Mouse (Mus musculus): ENCODE data around the gene Gkap1.

The Gkap1 gene

GRCm38 (mm10) chr13:58275599-58275998 lies at the start of gene Gkap1:
Gene Gkap1 (minus strand): TSS chr13:58275699.
- DNase-seq (ENCODE audit: low spot score): no peak

DNA sequence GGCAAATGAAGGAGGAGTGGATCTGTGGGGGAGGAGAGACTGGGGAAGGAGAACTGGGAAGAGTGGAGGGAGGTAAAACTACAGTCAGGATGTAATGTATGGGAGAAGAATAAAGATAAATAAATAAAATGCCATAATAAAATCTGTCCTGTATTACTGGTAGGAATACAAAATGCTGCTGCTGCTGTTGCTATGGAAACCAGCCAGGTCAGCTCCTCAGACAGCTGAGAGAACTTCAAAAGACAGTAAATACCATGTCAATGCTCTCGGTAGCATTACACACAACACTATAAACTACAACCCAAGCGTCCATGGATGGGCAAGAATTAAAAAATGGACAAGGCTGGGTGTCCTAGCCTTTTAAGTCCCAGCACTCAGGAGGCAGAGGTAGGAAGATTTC lies 42.3 kb upstream of the Gkap1 start:
- no peak for DNase-seq (ENCODE audit: low spot score)

DNA sequence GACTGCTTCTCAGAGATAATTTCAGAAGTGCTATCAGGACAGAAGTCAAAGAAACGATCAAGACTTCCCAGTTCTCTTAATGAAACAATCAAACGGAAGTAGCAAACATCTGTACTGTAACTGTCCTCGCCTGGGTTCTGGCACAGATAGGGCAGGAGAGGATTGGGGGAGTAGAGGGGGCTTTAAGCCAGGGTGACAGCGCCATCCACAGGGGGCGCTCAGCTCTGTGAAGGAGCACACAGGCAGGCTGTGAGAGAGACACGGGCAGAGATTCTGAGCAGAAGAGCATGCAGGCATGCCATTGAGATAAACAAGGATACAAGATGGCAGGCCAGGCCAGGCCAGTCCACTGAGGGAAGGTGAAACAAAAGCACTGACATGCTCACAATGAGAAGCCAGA lies 39.5 kb upstream of the Gkap1 start:
- no peak for DNase-seq (ENCODE audit: low spot score)

GRCm38 (mm10) chr13:58313758-58314157 lies 38.3 kb upstream of the Gkap1 start:
- DNase-seq (ENCODE audit: low spot score): no peak

GRCm38 (mm10) chr13:58311351-58311750 lies 35.9 kb upstream of the Gkap1 start:
- no peak for DNase-seq (ENCODE audit: low spot score)

- no peak for DNase-seq (ENCODE audit: low spot score)
These were observed 34.0 kb upstream of the Gkap1 start for GRCm38 (mm10) chr13:58309499-58309898.

- no peak for DNase-seq (ENCODE audit: low spot score)
These were observed 32.0 kb upstream of the Gkap1 start for GRCm38 (mm10) chr13:58307453-58307852.

DNA sequence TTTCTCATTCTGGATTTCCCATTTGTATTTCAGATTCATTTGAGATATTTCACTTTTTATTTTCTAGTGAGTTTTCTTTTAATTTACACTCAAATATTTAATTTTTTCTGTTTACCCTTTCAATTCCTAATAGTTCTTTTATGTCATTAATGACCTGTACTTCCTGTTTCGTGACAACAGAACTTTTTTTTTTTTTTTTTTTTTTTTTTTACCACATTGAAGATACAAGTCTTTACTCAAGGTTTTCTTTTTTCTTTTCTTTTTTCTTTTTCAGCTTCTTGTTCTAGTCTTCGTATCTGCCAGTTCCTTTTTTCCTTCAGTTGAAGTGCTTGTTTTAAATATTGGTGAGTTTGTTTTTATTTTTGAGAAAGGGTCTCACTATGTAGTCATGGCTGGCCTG lies 29.7 kb upstream of the Gkap1 start:
- DNase-seq (ENCODE audit: low spot score): no peak

GRCm38 (mm10) chr13:58302421-58303145 lies 27.1 kb upstream of the Gkap1 start:
- DNase-seq (ENCODE audit: low spot score): no peak

DNA sequence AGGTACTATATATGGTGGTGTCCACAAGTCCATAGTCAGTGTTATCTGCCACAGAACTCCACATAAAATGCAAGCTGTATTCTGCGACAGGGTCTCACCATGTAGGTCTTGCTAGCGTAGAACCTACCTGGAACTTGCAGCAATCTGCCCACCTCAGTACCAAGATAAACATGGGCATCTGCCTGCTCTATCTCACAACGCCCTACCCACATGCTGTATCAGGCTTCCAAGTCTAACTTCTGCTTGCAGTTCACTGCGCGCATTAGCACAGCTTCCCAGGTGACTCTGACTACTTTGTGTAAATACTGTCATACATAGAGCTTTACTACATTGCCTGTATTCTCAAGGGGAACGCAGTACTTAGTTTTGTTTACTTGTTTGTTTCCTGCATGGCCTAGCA lies 26.5 kb upstream of the Gkap1 start:
- DNase-seq (ENCODE audit: low spot score): no peak

DNA sequence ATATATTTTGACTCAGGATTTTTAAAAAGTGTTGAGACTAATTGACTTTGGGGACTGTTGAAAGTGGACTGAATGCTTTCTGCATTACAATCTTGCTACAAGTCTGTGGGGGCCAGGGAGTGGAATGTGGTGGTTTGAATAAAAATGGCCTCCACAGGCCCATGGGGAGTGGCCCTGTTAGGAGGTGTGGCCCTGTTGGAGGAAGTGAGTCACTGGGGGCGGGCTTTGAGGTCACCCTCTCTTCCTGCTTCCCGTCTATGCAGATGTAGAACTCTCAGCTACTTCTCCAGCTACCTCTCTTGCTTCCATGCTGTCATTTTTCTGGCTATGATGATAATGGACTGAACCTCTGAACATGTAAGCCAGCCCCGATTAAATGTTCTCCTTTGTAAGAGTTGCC lies 23.3 kb upstream of the Gkap1 start:
- no peak for DNase-seq (ENCODE audit: low spot score)

DNA sequence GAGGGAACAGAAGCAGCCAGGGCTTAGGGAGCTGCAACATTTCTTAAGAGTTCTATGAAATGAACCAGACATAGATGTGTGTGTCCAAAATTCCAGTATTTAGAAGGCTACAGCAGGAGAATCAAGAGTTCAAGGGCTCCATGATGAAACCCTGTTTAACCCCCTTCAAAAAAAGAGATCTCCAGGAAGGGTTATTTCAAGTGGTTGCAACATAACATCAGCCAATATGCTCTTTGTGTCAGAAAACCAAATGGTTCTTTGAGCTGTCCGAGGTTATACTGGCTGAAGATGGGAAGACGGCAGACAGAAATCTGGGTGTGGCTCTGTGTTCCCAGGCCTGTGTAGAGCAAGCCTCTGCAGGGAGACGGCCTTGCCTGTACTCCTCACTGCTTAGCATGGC lies 20.1 kb upstream of the Gkap1 start:
- DNase-seq (ENCODE audit: low spot score): no peak

GRCm38 (mm10) chr13:58292811-58293210 lies 17.3 kb upstream of the Gkap1 start:
- DNase-seq (ENCODE audit: low spot score): no peak

- no peak for DNase-seq (ENCODE audit: low spot score)
These were observed 13.8 kb upstream of the Gkap1 start for GRCm38 (mm10) chr13:58289308-58289707.

DNA sequence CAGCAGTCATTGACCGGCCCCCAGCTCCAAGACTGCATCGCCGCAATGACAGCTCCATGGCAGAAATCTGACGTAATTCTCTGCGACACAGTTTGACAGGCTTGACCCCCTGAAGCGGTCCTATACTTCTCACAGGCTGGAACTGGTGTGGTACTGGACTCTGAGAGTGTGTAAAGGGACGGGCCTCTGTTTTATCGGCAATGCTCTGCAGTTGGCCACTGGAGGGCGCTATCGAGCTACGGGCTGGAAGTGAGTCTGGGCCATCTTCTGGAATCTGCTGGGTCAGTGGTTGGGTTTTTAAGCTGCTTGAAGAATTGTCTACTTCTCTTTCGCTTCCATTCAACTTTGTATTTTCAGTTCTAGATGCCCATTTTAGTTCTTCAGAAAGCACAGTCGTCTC lies 12.3 kb upstream of the Gkap1 start:
- DNase-seq (ENCODE audit: low spot score): peak; percentile 67

- no peak for DNase-seq (ENCODE audit: low spot score)
These were observed 8.0 kb upstream of the Gkap1 start for GRCm38 (mm10) chr13:58283466-58283865.

DNA sequence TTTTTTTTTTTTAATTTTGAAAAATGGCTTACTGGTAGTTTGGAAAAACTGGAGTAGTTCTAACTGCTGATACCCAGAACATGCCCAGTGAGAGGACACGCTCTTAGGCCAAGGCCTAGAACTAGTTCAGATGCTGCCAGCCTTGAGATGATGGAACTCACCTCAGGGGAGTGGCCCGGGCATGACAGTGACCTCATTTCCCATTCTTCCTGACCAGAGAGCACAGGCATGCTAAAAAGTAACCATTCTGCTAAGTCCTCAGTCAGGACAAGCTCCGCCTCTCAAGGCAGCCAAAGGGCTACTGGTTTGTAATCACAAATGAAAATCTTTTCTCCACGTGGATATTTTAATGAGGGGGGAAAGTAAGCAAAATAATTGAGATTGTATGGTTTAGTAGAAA lies 6.4 kb upstream of the Gkap1 start:
- no peak for DNase-seq (ENCODE audit: low spot score)

DNA sequence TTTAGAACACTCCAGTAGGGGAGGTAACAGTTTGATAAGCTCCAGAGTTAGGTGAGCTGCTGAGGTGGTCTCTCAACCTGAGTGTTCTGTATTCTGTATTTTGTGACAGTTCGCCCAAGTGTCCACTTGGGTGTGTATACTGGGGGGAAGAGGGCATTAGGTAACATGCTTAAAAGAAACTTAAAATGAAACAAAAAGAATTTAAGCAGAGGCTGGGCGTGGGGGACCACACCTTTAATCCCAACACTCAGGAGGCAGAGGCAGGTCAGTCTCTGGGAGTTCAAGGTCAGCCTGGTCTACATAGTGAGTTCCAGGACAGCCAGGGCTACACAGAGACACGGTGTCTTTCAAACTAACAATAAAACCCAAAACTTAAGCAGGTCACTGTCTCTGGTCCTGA lies 5.0 kb upstream of the Gkap1 start:
- no peak for DNase-seq (ENCODE audit: low spot score)

DNA sequence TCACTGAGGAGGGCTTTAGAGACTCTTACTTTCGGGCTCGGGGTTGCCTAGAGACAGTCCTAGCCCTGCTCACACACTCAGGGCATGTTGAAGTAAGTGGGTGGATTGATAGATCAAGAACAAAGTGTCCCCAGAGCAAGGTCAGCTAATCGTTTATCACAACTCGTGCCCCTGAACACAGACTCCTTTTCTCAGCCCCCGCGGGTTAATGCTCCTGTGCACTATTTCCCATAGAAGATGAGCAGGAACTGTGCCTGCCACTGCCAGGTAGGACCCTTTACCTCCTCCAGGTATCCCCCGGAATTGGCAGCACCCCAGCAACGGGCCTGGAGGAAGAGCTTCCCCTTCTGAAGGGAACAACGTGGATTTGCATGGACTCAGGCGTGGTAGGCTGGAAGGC lies 757 bp upstream of the Gkap1 start:
- DNase-seq (ENCODE audit: low spot score): peak; percentile 80

DNA sequence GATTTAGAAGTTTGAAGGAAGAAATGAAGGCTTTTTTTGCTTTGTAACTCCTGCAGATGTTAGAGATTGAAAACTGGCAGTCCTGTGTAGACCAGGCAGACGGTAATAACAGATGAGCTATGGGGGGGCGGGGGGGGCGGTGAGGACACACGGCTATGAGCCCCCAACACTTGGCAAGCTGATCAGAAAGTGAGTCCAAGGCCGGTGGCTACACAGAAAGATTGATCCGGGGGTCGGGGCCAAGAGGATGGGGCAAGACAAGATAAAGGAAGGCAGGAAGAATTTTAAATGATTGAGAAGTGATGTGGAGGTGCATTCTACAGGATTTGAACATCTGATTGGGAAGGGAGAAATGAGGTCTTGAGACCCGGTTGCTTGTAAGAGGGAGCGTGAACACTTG lies 423 bp downstream of the Gkap1 start:
- DNase-seq (ENCODE audit: low spot score): no peak

- DNase-seq (ENCODE audit: low spot score): peak; percentile 87
These were observed 1.1 kb downstream of the Gkap1 start for GRCm38 (mm10) chr13:58274259-58274991.

DNA sequence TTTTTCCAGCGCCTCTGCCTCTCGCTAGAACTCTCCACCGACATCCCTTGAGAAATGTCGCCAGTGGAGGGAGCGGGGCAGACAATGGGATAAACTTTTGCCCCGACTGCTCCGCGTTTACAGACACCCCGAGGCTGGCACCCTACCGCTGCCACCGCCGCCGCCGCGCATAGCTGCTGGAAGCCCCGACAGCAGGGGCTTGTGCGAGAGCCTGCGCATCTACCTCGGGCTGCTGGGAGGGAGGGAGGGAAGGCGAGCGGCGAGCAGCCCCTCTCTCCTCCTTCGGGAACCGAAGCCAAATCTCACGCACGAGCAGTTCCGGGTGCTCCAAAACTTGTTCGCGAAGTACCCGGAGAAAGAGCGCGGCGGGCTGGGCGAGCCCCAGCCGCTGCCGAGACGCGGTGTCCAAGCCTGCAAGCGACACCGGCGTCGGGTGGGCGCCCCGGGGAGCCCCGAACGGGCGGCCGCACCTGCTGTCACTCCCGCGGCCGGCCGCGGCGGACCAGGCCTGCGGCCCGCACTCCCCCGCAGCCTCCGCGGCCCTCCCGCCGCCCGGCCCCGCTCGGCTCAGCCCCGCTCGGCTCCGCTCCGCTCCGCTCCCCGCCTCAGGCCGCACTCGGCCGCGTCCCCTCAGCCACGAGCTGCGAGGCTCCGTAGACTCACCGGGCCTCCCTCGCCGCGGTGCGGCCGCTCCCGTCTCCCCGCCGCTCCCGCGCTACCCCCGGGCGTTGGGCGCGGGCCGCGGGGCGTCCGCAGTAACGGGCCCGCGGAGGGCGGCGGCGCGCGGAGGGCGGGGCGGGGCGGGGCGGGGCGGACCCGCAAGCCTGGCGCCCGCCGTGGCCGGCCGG lies 1.9 kb downstream of the Gkap1 start:
- DNase-seq (ENCODE audit: low spot score): peak; percentile 52

- DNase-seq (ENCODE audit: low spot score): no peak
These were observed 8.6 kb downstream of the Gkap1 start for GRCm38 (mm10) chr13:58266864-58267263.

Data from testis, postnatal 14 days (tissue).